Comparison of ENCODE assay signal across 18 mouse cellular contexts in genomic region chr2:27653496-27654030, GRCm38 (mm10). TPM values are rescaled to one million over a fixed set of nuclear protein-coding genes. Genes with fewer than 3 reads are reported as not detected.
DNase-seq lines count a peak whose midpoint lies in the region; ATAC-seq and TF ChIP-seq lines count a peak whose summit lies in the region.
"Had no signal": no experiment of that assay in that cellular context is flagged by ENCODE, and none has a peak within 500 bp of the region (broad histone marks: within the 10 kb centered on the region; RNA-seq: fewer than 3 reads in every experiment).

No protein-coding gene starts in this region.

- TF ChIP-seq POLR2A in myocyte (IDR thresholded peaks at IDR 0.05; ENCODE audit: insufficient read length, low read depth), result no peak

- H3K9ac ChIP-seq in lung, embryonic 14.5 days, result no peak overlapping the region
- H3K9ac ChIP-seq in lung, postnatal 0 days (replicated peaks; ENCODE audit: low read depth), result no peak overlapping the region
- H3K9ac ChIP-seq: neural tube, embryonic 12.5 days had no signal

- DNase-seq in cerebellum, postnatal 10 days, result peak; percentile 35 to 40
- DNase-seq in cerebellum, postnatal 4 days (ENCODE audit: low spot score in 2 of 2), result no peak
- peak; percentile 64 for DNase-seq in lung, embryonic 14.5 days
- no peak for DNase-seq in lung, postnatal 0 days (ENCODE audit: low spot score)
- DNase-seq in Muller cell, postnatal 12 days (ENCODE audit: inconsistent ontology term), result peak; percentile 45
- DNase-seq in thymus, postnatal 0 days (ENCODE audit: low spot score), result no peak
- no peak for DNase-seq in layer of hippocampus, adult 9-11 months
- DNase-seq: cerebellum, adult 9-10 months; kidney, adult 9 months; right cerebral cortex, postnatal 4 days had no signal

- H3K4me1 ChIP-seq in lung, embryonic 14.5 days (ENCODE audit: insufficient read depth), result peaks cover 3% of the 10 kb centered on the region; the same call in 1 of the 2 replicates
- H3K4me1 ChIP-seq in lung, postnatal 0 days (ENCODE audit: insufficient read depth, low read depth, low read length), result no peaks in the 10 kb centered on the region

- no peak for TF ChIP-seq EP300 in lung, postnatal 0 days (IDR thresholded peaks at IDR 0.05)

- no peaks in the 10 kb centered on the region for H3K79me2 ChIP-seq in myocyte (ENCODE audit: control insufficient read depth, insufficient read depth)

- no peaks in the 10 kb centered on the region for H3K36me3 ChIP-seq in lung, embryonic 14.5 days (ENCODE audit: insufficient read depth)
- no peaks in the 10 kb centered on the region for H3K36me3 ChIP-seq in lung, postnatal 0 days (ENCODE audit: insufficient read depth, low read length)
- H3K36me3 ChIP-seq in myocyte (ENCODE audit: control insufficient read depth, insufficient read depth), result no peaks in the 10 kb centered on the region
- H3K36me3 ChIP-seq: heart, embryonic 10.5 days; neural tube, embryonic 12.5 days had no signal

- no peak overlapping the region for H3K27ac ChIP-seq in lung, embryonic 14.5 days (ENCODE audit: low read depth)
- no peak overlapping the region for H3K27ac ChIP-seq in lung, postnatal 0 days (ENCODE audit: low read length)
- H3K27ac ChIP-seq: heart, embryonic 10.5 days; layer of hippocampus, adult 2 months; neural tube, embryonic 12.5 days had no signal

- H3K27me3 ChIP-seq in lung, embryonic 14.5 days (ENCODE audit: insufficient read depth, low read length), result no peaks in the 10 kb centered on the region
- no peaks in the 10 kb centered on the region for H3K27me3 ChIP-seq in lung, postnatal 0 days (replicated peaks; ENCODE audit: insufficient read depth, low read length)
- H3K27me3 ChIP-seq in myocyte (ENCODE audit: control insufficient read depth, insufficient read depth, insufficient read length), result peaks cover 7% of the 10 kb centered on the region
- H3K27me3 ChIP-seq: neural tube, embryonic 12.5 days had no signal

- H3ac ChIP-seq in myocyte (ENCODE audit: control insufficient read depth, insufficient read length), result no peak overlapping the region

- H3K4me3 ChIP-seq in lung, embryonic 14.5 days (ENCODE audit: low read depth, low read length), result no peak overlapping the region
- H3K4me3 ChIP-seq in lung, postnatal 0 days (ENCODE audit: low read depth, low read length), result no peak overlapping the region
- H3K4me3 ChIP-seq in myocyte, result no peak overlapping the region
- H3K4me3 ChIP-seq: heart, embryonic 10.5 days; layer of hippocampus, adult 2 months; megakaryocyte, embryonic 14.5 days; neural tube, embryonic 12.5 days had no signal

- no peak for ATAC-seq in lung, embryonic 14.5 days (ENCODE audit: insufficient read depth)
- no peak for ATAC-seq in lung, postnatal 0 days
- ATAC-seq: activated CD4-positive, CD25-positive, alpha-beta regulatory T cell, adult 4 months; forebrain, embryonic 14.5 days; midbrain, embryonic 16.5 days had no signal

- no peak overlapping the region for H3K4me2 ChIP-seq in lung, embryonic 14.5 days
- no peak overlapping the region for H3K4me2 ChIP-seq in lung, postnatal 0 days (replicated peaks; ENCODE audit: low read depth, low read length)
- H3K4me2 ChIP-seq in myocyte (ENCODE audit: low read depth), result peak overlapping the region; percentile 38
- H3K4me2 ChIP-seq: neural tube, embryonic 12.5 days had no signal

- no peak for TF ChIP-seq CTCF in lung, embryonic 14.5 days (IDR thresholded peaks at IDR 0.05; ENCODE audit: low read depth)
- no peak for TF ChIP-seq CTCF in lung, postnatal 0 days (IDR thresholded peaks at IDR 0.05)

- 61% methylated on average over 5 of the region's 5 CpGs for WGBS in lung, embryonic 14.5 days
- WGBS in lung, postnatal 0 days, result 58% methylated on average over 5 of the region's 5 CpGs

- H3K9me3 ChIP-seq in lung, embryonic 14.5 days (ENCODE audit: low read depth, low read length), result no peaks in the 10 kb centered on the region
- H3K9me3 ChIP-seq in lung, postnatal 0 days (ENCODE audit: low read length), result no peaks in the 10 kb centered on the region
- H3K9me3 ChIP-seq: heart, embryonic 10.5 days; neural tube, embryonic 12.5 days had no signal

TF ChIP-seq in myocyte, 11 proteins besides CTCF, POLR2A, EP300 and RAD21:
- no peak for TF ChIP-seq MAX (IDR thresholded peaks at IDR 0.05; ENCODE audit: low read depth)
- TF ChIP-seq REST (IDR thresholded peaks at IDR 0.05; ENCODE audit: insufficient read depth, insufficient read length), result no peak
- TF ChIP-seq USF1 (IDR thresholded peaks at IDR 0.05; ENCODE audit: low read depth), result no peak
- TF ChIP-seq CEBPB (IDR thresholded peaks at IDR 0.05; ENCODE audit: insufficient read depth, poor library complexity, severe bottlenecking), result no peak
- TF ChIP-seq TCF3 (IDR thresholded peaks at IDR 0.05; ENCODE audit: insufficient read length, low read depth), result no peak
- no peak for TF ChIP-seq MYOG (IDR thresholded peaks at IDR 0.05; ENCODE audit: control insufficient read depth in 1 of 3, insufficient read depth in 1 of 3, insufficient read length in 2 of 3, low read depth in 2 of 3)
- TF ChIP-seq POLR2AphosphoS2 (IDR thresholded peaks at IDR 0.05; ENCODE audit: insufficient read length, low read depth), result no peak
- TF ChIP-seq E2F4 (IDR thresholded peaks at IDR 0.05; ENCODE audit: insufficient read depth), result no peak
- no peak for TF ChIP-seq SRF (IDR thresholded peaks at IDR 0.05; ENCODE audit: control insufficient read depth, insufficient read length, low read depth)
- TF ChIP-seq TCF12 (IDR thresholded peaks at IDR 0.05; ENCODE audit: insufficient read depth, poor library complexity, severe bottlenecking), result no peak
- TF ChIP-seq MYOD1 (IDR thresholded peaks at IDR 0.05; ENCODE audit: control insufficient read depth in 1 of 3, insufficient read length in 2 of 3, low read depth in 2 of 3), result no peak

RNA-seq across cellular contexts. Expression of gene Rxra, which starts 22.7 kb away (rescaled TPM):
- polyA plus RNA-seq in lung, embryonic 14.5 days (2014; fragmentation: Nextera tagmentation; extraction: Ambion mirVana), result 9.1 and 10.3 TPM in 2 replicates
- 9.6 and 10.3 TPM in 2 replicates for polyA plus RNA-seq in lung, postnatal 0 days (2015; fragmentation: Nextera tagmentation; extraction: Ambion mirVana)
- 22.0 TPM for polyA plus RNA-seq in myocyte (2012; fragmentation: generic; extraction: Trizol)
- 5.1 and 5.5 TPM in 2 replicates for polyA plus RNA-seq in thymus, postnatal 0 days (2015; fragmentation: Nextera tagmentation; extraction: Ambion mirVana)

Comparison
In these comparisons a context has a peak if more than half of its experiments do, and no peak if none do; other contexts are left out.
1. DNase-seq: peak in cerebellum, postnatal 10 days (2 of 2), lung, embryonic 14.5 days (single experiment) and Muller cell, postnatal 12 days (single experiment); none in cerebellum, postnatal 4 days (0 of 2), lung, postnatal 0 days (single experiment), thymus, postnatal 0 days (single experiment) and layer of hippocampus, adult 9-11 months (single experiment).